Mouse (Mus musculus) forebrain, embryonic 15.5 days (tissue): ENCODE data around the gene I830077J02Rik. TPM values are rescaled to one million over a fixed set of nuclear protein-coding genes. Genes with fewer than 3 reads are reported as not detected.
"Not testable (repeated sequence)": the region's sequence is repeated elsewhere in the genome, so short reads cannot be mapped to it uniquely, and the experiment has no call there.

Experiments used
- ATAC-seq: fragments of 200-750 bp; cut with Nextera tagmentation; replicated peaks from 2 replicates; pipeline ENCODE4 v1.8.0; 2017; ENCODE audit warnings: mild to moderate bottlenecking, moderate TSS enrichment, moderate library complexity
- H3K27ac ChIP-seq: fragments of 300-500 bp; sonication (generic); replicated peaks from 2 replicates; pipeline ENCODE4 v1.5.1; 2015; ENCODE audit warnings: mild to moderate bottlenecking, inconsistent platforms
- H3K27me3 ChIP-seq: fragments of 300-500 bp; sonication (generic); 2 replicates; pipeline ENCODE4 v1.6.1; 2015; ENCODE audit warnings: inconsistent platforms
- H3K36me3 ChIP-seq: fragments of 300-500 bp; sonication (generic); 2 replicates; pipeline ENCODE4 v1.6.1; 2015; ENCODE audit warnings: mild to moderate bottlenecking, inconsistent platforms
- H3K4me1 ChIP-seq: fragments of 300-500 bp; sonication (generic); 2 replicates; pipeline ENCODE4 v1.6.1; 2015; ENCODE audit warnings: inconsistent platforms
- H3K4me2 ChIP-seq: fragments of 300-500 bp; sonication (generic); replicated peaks from 2 replicates; pipeline ENCODE4 v1.6.1; 2015; ENCODE audit warnings: mild to moderate bottlenecking, inconsistent platforms
- H3K4me3 ChIP-seq: fragments of 300-500 bp; sonication (generic); 2 replicates; pipeline ENCODE4 v1.5.1; 2015; ENCODE audit warnings: mild to moderate bottlenecking, inconsistent platforms
- H3K9ac ChIP-seq: fragments of 300-500 bp; sonication (generic); replicated peaks from 2 replicates; pipeline ENCODE4 v1.6.1; 2015; ENCODE audit warnings: mild to moderate bottlenecking, inconsistent platforms
- H3K9me3 ChIP-seq: fragments of 300-500 bp; sonication (generic); 2 replicates; pipeline ENCODE4 v1.6.1; 2016; ENCODE audit warnings: inconsistent platforms
- WGBS: fragments of 180-500 bp; shearing (Covaris S2); methylation state at CpG from one replicate; pipeline ENCODE4 v1.1.7; 2015; ENCODE audit warnings: mixed read lengths; 5-methylcytosine and 5-hydroxymethylcytosine counted together
- polyA plus RNA-seq: library from polyadenylated mRNA; unstranded; fragments of >200 nt; fragmentation: Nextera tagmentation; extraction: Ambion mirVana; gene quantifications from 2 replicates; pipeline ENCODE4 v1.2.1, GENCODE M21; 2015

I830077J02Rik gene
- polyA plus RNA-seq, 1 experiment from 2014 or later = 0.20 TPM

GRCm38 (mm10) chr3:105935033-105935432 is 2.6 kb upstream of the I830077J02Rik start:
- peaks cover 13% of the 10 kb centered on the region; the same call in 1 of the 2 replicates for H3K36me3 ChIP-seq
- no peak overlapping the region for H3K27ac ChIP-seq
- no peaks in the 10 kb centered on the region for H3K27me3 ChIP-seq
- H3K4me3 ChIP-seq = no peak overlapping the region
- no peaks in the 10 kb centered on the region for H3K4me1 ChIP-seq
- 63% methylated on average over 5 of the region's 5 CpGs for WGBS
- ATAC-seq = no peak
- no peak overlapping the region for H3K4me2 ChIP-seq
- H3K9ac ChIP-seq = no peak overlapping the region
- H3K9me3 ChIP-seq = no peaks in the 10 kb centered on the region

DNA sequence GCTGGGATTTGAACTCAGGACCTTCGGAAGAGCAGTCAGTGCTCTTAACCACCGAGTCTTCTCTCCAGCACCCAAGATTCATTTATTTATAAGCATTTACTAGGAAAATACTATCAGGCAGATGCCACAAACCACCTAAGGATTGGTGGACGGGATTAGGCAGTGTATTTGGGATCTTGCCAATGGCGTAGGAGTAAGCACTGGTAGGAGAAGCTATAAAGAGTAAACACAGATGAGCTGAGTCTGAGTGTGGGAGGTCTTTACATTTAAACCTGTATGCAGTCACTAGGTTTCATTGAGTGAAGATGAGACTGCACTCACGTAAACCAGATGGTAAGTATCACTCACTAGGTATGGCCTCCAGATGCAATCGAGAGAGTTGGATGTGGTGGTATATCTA is 1.5 kb upstream of the I830077J02Rik start:
- H3K4me3 ChIP-seq = no peak overlapping the region
- H3K9me3 ChIP-seq = no peaks in the 10 kb centered on the region
- ATAC-seq = no peak
- 91% methylated on average over 6 of the region's 6 CpGs for WGBS
- H3K36me3 ChIP-seq = peaks cover 11% of the 10 kb centered on the region; the same call in 1 of the 2 replicates
- no peaks in the 10 kb centered on the region for H3K27me3 ChIP-seq
- H3K4me1 ChIP-seq = no peaks in the 10 kb centered on the region
- H3K4me2 ChIP-seq = no peak overlapping the region
- H3K9ac ChIP-seq = no peak overlapping the region
- no peak overlapping the region for H3K27ac ChIP-seq

DNA sequence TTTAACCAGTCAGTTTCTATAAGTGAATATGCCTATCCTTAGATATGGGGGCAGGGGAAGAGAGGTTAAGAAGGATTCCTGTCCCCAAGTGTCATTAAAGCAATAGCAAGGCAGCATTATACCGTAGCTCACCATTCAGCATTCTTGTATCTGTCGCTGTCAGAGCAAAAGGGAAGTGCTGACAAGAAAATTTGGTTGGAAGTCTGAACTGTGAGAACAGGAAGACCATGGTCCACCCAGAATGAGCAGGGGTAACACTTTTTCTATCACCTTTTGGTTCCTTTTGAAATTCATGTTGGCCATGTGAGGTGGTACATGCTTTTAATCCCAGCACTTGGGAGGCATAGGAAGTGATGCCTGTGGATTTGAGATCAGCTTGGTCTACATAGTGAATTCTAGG is 1.4 kb downstream of the I830077J02Rik start:
- H3K4me2 ChIP-seq = no peak overlapping the region
- no peaks in the 10 kb centered on the region for H3K27me3 ChIP-seq
- 93% methylated on average over 2 of the region's 2 CpGs for WGBS
- no peak for ATAC-seq
- no peak overlapping the region for H3K27ac ChIP-seq
- no peaks in the 10 kb centered on the region for H3K36me3 ChIP-seq
- H3K9ac ChIP-seq = no peak overlapping the region
- no peak overlapping the region for H3K4me3 ChIP-seq
- no peaks in the 10 kb centered on the region for H3K4me1 ChIP-seq
- no peaks in the 10 kb centered on the region for H3K9me3 ChIP-seq

DNA sequence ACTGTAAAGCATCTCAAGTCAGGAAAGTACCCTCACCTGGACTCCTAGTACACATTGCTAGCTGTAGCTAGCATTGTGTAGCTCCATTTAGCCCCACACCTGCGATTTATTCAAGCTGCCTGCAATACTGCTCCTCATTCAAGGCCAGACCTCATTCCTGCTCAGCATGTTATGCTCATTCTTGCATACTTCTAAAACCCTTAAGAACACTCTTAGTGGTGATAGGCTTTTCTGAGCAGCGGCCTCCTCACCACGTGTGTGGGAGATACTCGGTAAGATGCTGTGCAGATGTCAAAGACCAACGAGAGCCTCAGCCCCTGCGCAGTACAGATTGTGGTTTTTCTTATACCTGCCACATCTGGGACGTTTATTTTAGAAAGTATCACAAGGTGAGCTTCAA is 2.6 kb downstream of the I830077J02Rik start:
- 87% methylated on average over 7 of the region's 7 CpGs for WGBS
- Histone ChIP-seq H3K4me2 (no peak overlapping the region), H3K27ac (no peak overlapping the region), H3K4me3 (no peak overlapping the region), H3K36me3 (no peaks in the 10 kb centered on the region), H3K9ac (no peak overlapping the region), H3K27me3 (no peaks in the 10 kb centered on the region), H3K4me1 (no peaks in the 10 kb centered on the region), H3K9me3 (no peaks in the 10 kb centered on the region)
- no peak for ATAC-seq

DNA sequence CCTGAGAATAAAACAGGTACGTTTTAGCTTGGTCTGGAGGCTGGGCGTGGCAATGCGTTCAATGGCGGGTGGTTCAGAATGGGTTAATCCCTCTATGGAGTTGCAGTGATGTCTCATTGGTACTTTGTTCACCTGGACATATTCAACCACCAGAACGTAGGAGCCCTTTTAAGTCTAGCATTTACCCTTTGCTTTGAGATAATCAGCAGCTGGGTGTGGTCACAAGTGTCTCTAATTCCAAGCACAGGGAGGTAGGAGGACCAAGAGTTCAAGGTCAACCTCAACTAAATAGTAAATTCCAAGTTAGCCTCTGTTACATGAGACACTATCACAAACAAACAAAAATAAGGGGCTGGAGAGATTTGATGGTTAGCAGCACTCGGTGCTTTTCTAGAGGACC is 3.7 kb downstream of the I830077J02Rik start:
- no peak for ATAC-seq
- H3K9me3 ChIP-seq = no peaks in the 10 kb centered on the region
- no peak overlapping the region for H3K4me3 ChIP-seq
- no peaks in the 10 kb centered on the region for H3K36me3 ChIP-seq
- no peaks in the 10 kb centered on the region for H3K27me3 ChIP-seq
- no peak overlapping the region for H3K27ac ChIP-seq
- H3K4me2 ChIP-seq = no peak overlapping the region
- WGBS = 85% methylated on average over 6 of the region's 6 CpGs
- no peak overlapping the region for H3K9ac ChIP-seq
- no peaks in the 10 kb centered on the region for H3K4me1 ChIP-seq

DNA sequence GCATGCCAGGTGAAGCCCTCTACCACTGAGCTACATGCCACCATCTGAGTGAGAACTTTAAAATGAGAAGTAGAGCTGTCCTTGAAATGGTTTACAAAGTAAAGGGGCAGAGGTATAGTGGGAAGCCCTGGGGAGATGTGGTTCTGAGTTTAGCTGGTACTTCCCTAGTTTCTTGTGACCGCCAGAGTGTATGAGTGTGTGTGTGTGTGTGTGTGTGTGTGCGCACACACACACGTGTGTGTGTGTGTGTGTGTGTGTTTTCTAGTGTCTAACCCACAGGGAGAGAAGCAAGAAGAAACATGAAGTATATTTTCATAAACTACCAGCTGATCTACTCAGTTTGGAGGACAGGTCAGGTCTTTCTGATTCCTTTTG is 4.3 kb downstream of the I830077J02Rik start:
- WGBS = 88% methylated on average over 3 of the region's 3 CpGs
- no peak for ATAC-seq
- H3K27me3 ChIP-seq = no peaks in the 10 kb centered on the region
- no peaks in the 10 kb centered on the region for H3K36me3 ChIP-seq
- H3K9me3 ChIP-seq = no peaks in the 10 kb centered on the region
- no peak overlapping the region for H3K27ac ChIP-seq
- no peaks in the 10 kb centered on the region for H3K4me1 ChIP-seq
- no peak overlapping the region for H3K4me3 ChIP-seq
- H3K4me2 ChIP-seq = no peak overlapping the region
- H3K9ac ChIP-seq = no peak overlapping the region

DNA sequence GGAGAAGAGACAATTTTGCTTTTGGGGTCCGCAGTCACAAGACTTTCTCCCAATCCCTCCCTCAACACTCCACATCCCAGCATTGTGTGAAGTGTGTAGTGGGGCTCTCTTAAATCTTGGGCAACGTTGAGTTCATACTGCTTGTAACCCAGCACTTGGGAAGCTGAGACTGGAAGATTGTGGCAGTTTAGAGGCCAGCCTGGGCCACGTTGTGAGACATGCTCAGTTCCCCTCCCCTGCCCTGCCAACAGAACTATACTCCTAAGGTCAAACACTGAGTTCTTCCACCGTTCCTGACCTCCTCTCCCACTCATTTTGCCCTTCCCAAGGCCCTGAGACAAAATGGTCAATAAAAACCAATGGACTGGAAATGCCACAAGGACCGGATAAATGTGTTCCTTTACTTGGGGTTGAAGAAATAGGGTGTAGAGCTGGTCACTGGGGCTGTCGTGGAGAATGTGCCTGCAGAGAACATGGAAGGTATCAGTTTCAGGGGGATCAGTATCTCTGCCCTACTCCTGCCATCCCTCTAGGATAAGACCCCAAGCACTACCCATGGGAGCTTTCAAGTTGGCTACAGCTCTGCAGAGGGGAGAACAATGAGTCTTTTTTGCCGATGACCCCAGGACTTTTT is 4.8 kb downstream of the I830077J02Rik start:
- Histone ChIP-seq H3K9ac (no peak overlapping the region), H3K36me3 (no peaks in the 10 kb centered on the region), H3K4me3 (no peak overlapping the region), H3K4me1 (no peaks in the 10 kb centered on the region), H3K9me3 (no peaks in the 10 kb centered on the region), H3K4me2 (no peak overlapping the region), H3K27me3 (no peaks in the 10 kb centered on the region), H3K27ac (no peak overlapping the region)
- no peak for ATAC-seq
- 84% methylated on average over 7 of the region's 7 CpGs for WGBS

DNA sequence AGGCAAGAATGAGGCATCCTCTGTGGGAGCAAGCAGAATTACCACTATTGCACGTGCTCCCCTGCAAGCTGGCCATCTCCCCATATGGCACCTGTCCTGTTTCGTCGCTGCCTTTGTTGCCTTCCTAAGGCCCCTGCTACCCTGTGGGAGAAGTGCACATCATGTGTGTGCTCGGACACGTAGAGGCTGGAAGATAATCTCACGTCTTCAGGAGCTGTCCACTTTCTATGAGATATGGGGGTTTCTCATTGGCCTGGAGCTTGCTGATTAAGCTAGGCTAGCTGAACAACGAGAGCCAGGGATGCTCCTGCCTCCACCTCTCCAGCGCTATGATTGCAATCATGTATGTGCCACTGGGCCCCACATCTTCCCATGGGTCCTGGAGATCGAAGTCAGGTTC is 7.8 kb downstream of the I830077J02Rik start:
- Histone ChIP-seq H3K4me2 (no peak overlapping the region), H3K27me3 (no peaks in the 10 kb centered on the region), H3K9ac (no peak overlapping the region), H3K27ac (no peak overlapping the region), H3K36me3 (no peaks in the 10 kb centered on the region), H3K4me3 (no peak overlapping the region), H3K4me1 (no peaks in the 10 kb centered on the region), H3K9me3 (no peaks in the 10 kb centered on the region)
- no peak for ATAC-seq
- WGBS = 90% methylated on average over 9 of the region's 9 CpGs

DNA sequence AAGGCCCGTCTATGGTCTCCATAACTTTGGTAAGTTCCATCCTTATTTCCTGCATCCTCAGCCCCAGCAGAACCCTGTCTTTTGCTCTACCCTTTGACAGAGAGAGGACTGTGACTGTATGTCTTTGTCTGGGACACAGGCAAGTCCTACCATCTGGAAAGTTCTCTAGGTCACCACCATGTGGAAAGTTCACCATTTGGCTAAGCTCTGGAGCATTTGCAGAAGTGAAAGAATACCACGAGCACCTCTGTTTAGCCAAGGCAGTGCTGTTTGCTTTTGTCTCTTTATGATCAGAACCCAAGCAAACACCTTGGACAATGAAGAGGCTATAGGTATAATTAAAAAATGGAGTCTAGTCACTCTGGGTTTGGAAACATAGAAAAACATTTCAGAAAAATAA is 10.5 kb downstream of the I830077J02Rik start:
- no peak overlapping the region for H3K27ac ChIP-seq
- no peak overlapping the region for H3K4me2 ChIP-seq
- H3K9ac ChIP-seq = no peak overlapping the region
- ATAC-seq = no peak
- H3K9me3 ChIP-seq = no peaks in the 10 kb centered on the region
- H3K36me3 ChIP-seq = no peaks in the 10 kb centered on the region
- H3K4me3 ChIP-seq = no peak overlapping the region
- no peaks in the 10 kb centered on the region for H3K4me1 ChIP-seq
- 82% methylated on average over 2 of the region's 2 CpGs for WGBS
- H3K27me3 ChIP-seq = no peaks in the 10 kb centered on the region

GRCm38 (mm10) chr3:105920743-105921142 is 11.7 kb downstream of the I830077J02Rik start:
- not testable (repeated sequence) for H3K4me1 ChIP-seq, ATAC-seq, H3K9ac ChIP-seq, H3K27ac ChIP-seq, H3K27me3 ChIP-seq, H3K4me2 ChIP-seq, H3K9me3 ChIP-seq, H3K4me3 ChIP-seq, H3K36me3 ChIP-seq

DNA sequence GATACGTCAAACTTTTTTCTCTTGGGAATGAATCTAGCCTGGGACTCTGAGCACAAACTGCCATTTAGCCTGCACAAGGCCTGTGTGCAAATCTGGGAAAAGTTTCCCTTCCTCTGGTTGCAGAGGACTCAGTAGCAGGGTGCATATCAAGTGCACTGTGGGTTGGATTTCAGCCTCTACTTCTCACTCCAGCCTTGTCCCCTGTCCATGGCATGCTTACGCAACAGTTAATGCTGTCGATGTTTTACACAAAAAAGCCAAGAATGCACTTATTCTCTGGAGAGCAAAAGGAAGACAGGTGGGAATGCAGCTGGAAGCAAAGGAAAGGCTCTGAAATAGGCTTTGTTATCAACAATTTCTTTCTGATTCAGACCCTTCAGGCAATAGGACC is 14.1 kb downstream of the I830077J02Rik start:
- Histone ChIP-seq H3K4me1 (no peaks in the 10 kb centered on the region), H3K27ac (no peak overlapping the region), H3K9me3 (no peaks in the 10 kb centered on the region), H3K36me3 (no peaks in the 10 kb centered on the region), H3K27me3 (no peaks in the 10 kb centered on the region), H3K4me2 (no peak overlapping the region), H3K9ac (no peak overlapping the region), H3K4me3 (no peak overlapping the region)
- no peak for ATAC-seq
- 83% methylated on average over 3 of the region's 3 CpGs for WGBS

DNA sequence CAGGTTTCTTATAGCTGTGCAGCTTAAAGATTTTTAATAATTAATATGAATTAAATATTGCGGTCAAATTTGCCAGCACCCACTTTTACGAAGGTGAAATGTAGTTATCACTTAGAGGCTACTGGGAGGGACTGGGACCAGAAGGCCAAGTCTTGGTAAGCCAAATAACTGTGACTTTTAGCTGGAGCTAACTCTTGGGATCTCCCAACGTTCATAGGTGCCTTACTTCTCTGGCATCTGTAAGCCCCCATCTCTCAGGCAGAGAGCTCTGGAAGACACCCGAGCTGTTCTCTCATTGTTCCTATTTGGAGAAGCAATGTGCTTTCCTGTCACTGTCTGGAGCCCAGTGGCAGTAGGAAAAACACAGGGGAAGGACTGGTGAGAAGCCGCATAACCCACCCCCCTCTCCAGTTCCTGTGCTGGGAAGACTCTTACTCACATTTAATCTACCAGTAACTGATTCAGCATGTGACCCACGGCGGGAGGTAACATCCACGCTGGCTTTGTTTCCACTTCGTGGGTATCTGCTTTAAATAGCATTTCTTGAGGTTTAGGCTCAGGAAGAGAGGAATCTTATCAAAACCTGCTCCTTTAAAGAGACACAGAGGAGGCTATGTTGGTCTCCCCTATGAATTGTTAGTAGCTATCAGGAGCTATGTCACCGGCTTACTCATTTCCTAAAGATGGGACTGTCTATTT is 14.7 kb downstream of the I830077J02Rik start:
- Histone ChIP-seq H3K4me3 (no peak overlapping the region), H3K27me3 (no peaks in the 10 kb centered on the region), H3K36me3 (no peaks in the 10 kb centered on the region), H3K27ac (no peak overlapping the region), H3K9me3 (no peaks in the 10 kb centered on the region), H3K4me2 (no peak overlapping the region), H3K4me1 (no peaks in the 10 kb centered on the region), H3K9ac (no peak overlapping the region)
- WGBS = 79% methylated on average over 10 of the region's 10 CpGs
- ATAC-seq = no peak

GRCm38 (mm10) chr3:105916455-105916854 is 16.0 kb downstream of the I830077J02Rik start:
- H3K27ac ChIP-seq, ATAC-seq, H3K36me3 ChIP-seq, H3K4me2 ChIP-seq, H3K9me3 ChIP-seq, H3K27me3 ChIP-seq, H3K9ac ChIP-seq, H3K4me1 ChIP-seq, H3K4me3 ChIP-seq: not testable (repeated sequence)
